Mouse (Mus musculus): Measurements from ENCODE around the gene Kcnk15.

Kcnk15 gene

DNA sequence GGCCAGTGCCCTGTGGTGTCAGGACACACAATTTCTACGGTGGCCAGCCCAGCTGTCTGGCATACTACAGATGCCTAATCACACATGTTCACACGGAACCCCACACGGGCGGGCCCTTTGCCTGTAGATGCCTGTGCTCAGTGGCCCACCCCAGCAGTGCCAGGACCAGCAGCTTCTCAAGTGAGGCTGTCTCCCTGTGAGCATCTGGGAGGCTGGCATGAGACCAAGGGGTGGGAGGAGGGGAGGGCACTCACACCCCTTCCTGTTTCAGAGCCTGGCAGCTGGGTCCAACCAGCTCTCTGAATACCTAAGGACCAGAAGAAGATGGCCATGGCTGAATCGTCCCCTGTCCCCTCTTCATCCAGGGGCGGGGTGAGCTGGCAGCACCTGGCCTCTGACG, 22.0 kb downstream of the Kcnk15 start:
- no peak for DNase-seq (ENCODE audit: low spot score in 2 of 2)

- DNase-seq (ENCODE audit: low spot score in 2 of 2) = no peak
Measured at GRCm38 (mm10) chr2:163876830-163877498, 23.5 kb downstream of the Kcnk15 start.

DNA sequence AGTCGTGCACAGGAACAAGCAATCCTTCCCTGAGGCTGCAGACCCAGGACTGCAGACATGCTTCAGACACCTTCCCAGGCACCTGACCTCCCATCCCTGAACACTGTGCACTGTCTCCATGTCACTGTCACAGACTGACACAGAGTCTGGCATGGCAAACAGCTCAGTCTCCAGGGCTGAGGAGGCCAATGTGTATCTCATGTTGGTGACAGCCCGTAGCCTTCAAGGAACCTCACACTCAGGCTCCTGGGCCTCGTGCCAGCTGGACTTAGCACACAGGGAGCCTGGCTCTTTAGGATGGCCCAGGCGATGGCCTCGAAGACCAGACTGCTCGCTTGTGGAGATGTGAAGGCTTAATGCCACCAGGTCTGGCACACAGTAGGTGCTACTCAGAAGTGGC, 27.4 kb downstream of the Kcnk15 start:
- DNase-seq (ENCODE audit: low spot score in 2 of 2) = no peak

DNA sequence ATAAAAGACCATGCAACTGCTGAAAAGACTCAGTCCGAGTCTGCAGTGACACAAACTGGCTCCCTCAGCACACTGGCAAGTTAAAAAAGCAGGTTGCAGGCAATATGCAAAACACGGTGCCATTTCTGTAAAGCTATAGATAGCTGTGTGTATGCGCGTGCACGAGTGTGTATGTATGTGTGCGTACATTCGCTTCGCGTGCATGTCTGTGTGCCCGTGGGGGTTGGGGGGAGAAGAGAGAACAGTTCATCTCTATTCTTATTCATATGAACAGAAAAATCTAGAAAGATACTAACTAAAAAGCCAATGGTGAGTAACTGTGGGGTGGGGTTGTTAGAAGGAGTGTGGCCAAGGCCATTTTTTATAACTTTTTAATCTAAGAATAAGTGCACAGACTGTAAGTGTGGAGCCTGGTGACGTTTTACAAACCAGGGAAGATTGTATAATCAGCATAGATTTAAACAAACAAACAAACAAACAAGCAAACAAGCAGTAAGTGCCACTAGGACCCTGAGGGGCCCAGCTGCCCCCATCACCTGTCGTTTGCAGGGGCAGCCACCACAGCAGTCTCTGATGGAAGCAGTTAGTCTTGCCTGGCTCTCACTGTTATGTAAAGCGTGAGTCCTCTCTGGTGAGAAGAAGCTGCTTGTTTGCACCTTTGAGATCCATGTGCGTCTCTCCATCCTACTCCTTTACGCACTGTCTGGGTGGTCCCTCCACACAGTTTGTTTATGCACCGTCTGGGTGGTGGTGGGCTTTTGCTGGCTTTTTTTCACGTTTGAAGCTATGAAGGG, 29.6 kb downstream of the Kcnk15 start:
- DNase-seq (ENCODE audit: low spot score in 2 of 2) = no peak

DNA sequence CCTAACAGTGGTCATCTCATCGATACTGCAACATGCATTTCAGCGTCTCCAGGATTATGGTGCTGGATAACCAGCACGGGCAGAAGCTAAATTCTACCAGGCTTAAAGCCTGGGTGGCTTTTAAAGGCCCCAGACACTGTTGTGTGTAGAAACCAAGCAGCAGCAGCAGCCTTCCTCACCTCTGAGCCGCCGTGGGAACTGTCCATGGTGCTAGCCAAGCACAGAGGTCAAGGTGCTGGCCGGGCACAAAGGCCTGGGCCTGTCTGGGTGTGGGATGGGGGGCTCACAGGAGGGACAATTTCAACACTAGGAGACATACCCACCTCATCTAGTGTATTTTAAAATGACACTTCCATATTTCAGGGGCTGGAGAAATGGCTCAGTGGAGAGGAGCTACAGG, 36.0 kb downstream of the Kcnk15 start:
- no peak for DNase-seq (ENCODE audit: low spot score in 2 of 2)

DNA sequence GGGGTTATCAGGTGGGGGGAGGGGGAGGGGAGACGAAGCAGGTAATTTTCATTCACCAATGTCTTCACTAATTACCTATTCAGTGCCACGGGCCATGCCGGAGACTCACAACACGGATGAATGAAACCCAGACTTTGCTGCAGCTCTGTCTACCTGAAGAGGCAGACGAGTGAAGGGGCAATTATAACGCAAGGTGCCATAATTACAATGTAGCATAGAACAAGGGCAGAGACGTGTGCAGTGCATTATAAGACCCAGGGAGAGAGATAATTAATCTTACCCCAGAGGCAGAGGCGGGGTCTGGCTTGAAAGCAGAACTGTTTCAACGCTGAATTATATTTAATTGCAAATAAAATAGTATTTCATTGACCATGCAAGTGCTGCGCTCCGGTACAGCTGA, 37.1 kb downstream of the Kcnk15 start:
- no peak for DNase-seq (ENCODE audit: low spot score in 2 of 2)

DNA sequence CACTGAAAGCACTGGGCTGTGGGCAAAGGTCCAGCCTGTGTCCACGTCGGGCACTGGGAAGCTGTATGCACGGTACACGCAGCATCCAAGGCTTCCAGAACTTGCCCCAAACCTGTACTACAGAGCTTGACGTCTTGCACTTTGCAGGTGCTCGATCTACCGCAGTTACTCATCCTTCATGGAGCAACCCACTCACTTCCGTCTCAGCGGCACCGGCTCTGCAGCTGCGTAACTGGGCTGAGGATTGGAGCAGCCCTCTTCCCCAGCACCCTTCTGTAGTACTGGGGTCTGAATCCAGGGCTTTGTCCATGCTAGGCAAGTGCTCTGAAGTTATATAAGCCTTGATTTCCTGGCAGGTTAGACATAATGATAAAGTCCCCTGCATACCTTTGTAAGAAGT, 37.8 kb downstream of the Kcnk15 start:
- no peak for DNase-seq (ENCODE audit: low spot score in 2 of 2)

DNA sequence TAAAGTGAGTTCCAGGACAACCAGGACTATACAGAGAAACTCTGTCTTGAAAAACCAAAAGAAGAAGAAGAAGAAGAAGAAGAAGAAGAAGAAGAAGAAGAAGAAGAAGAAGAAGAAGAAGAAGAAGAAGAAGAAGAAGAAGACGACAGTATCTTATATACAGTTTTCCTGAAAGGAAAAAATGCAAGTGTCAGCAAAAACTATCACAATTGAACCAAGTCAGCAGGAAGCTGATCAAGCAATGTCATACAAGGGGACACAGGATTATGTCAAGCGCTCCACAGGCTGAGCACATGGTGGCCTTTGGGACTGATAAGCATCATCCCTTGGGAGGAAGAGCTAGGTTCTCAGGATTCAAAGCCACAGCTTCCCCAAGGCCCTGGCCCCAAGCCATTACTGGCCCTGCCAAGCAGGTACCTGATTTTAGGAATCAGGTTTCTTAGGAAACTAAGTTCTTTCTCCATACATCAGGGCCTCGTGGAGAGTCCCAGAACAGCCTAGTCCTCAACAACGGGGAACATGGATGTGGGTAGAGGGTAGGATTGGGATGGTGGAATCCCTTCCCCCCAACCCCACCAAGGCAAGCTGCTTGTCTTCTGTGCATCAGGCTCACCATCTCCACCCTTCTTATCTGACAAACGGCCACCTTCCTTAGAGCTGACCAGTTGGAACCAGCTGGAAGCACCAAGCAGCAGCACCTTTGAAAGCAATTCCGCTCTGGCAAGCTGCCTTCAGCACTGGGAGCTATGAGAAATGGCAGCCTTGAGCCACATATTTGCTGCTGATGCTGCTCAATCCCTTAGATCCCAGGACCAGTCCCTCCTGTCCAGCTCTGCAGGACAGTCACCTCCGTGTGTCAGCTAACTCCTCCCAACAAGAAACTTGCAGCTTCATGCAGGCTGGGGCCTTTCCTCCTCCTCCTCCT, 40.3 kb downstream of the Kcnk15 start:
- DNase-seq (ENCODE audit: low spot score in 2 of 2) = no peak

GRCm38 (mm10) chr2:163895156-163895555, 41.7 kb downstream of the Kcnk15 start:
- no peak for DNase-seq (ENCODE audit: low spot score in 2 of 2)

- DNase-seq (ENCODE audit: low spot score in 2 of 2) = no peak
Measured at GRCm38 (mm10) chr2:163897026-163897425, 43.6 kb downstream of the Kcnk15 start.

DNA sequence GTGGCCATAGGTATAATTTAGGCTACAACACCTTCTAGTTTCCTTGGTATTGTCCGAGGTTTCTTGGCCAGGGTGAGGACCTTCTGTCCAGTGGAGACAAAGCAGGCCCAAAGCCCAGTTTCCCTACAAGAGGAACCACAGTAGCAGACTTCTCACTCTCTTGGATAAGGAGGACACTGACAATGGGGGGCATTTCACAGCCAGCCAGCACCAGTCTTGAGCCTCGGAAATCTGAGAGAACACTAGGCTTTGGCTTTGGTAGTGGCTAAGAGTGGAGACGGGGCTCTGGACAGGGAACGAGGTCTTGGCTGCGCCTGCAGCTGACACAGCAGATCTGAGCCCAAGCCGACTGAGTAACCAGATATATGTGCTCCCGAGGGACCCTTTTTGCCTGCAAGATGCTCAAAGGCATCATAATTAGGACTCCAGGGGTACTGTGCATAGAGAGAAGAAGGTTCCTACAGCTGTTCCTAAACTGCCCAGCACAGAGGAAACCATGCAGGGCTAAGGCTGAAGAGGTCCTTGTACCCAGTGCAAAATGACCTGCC, 44.6 kb downstream of the Kcnk15 start:
- DNase-seq (ENCODE audit: low spot score in 2 of 2) = peak in 1 of 2 experiments; percentile 44

DNA sequence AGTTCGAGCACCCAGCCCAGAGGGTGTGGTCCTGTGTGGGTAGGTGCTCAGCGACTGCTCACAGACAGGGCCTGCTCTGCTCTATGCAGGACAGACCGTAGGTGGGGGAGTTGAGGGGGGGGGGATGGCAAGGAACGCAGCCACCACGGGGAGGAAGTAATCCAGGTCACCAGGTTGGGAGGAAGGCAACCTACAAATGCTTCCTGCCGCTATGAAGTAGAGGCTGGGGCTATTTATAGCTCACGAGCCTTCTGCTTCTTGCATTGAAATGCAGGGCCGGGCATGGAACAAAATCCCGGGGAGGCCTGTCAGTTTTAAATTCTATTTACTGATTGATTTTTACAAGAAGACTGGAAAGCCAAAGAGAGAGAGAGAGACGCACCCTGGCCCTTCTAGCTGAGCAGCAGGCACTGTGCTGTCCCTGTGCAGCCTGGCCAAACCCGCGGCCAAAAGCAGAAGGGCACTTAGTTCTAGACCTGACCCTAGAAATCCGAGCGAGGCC, 46.5 kb downstream of the Kcnk15 start:
- no peak for DNase-seq (ENCODE audit: low spot score in 2 of 2)

DNA sequence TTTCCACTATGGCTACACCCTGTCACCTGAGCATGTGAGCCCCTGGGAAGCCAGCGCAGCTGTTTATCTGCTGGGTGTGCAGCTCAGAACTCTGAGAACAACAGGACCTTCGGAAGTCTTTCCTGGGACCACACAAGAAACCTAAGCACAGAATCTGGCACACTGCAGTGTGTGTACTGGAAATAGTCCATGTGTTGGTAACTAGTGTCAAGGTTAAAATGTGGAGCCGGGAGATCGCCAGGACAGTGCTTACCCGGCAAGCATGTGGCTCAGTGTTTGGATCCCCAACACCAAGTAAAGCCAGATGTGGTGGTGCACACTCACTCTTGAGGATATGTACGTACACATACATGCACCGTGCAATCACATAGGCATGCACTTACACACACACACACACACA, 47.6 kb downstream of the Kcnk15 start:
- no peak for DNase-seq (ENCODE audit: low spot score in 2 of 2)

DNA sequence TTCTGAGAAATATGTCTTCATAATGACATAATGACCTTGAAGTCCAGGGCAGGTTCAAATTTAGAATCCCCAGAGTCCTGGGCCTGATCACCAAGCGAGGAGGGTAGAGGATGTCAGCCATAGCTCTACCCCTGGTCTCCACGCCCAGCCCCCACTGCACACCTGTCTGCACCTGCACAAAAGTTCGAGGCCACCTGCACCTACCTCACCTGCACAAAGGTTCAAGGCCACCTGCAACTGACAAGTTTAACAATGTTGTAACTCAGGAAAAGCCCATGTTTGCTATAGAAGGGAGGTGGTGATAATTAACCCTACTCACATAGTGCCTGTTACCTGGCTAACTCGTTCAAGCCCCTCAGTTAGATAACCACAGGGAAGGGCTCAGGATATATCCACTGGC, 49.0 kb downstream of the Kcnk15 start:
- no peak for DNase-seq (ENCODE audit: low spot score in 2 of 2)

GRCm38 (mm10) chr2:163903461-163903860, 50.0 kb downstream of the Kcnk15 start:
- no peak for DNase-seq (ENCODE audit: low spot score in 2 of 2)

DNA sequence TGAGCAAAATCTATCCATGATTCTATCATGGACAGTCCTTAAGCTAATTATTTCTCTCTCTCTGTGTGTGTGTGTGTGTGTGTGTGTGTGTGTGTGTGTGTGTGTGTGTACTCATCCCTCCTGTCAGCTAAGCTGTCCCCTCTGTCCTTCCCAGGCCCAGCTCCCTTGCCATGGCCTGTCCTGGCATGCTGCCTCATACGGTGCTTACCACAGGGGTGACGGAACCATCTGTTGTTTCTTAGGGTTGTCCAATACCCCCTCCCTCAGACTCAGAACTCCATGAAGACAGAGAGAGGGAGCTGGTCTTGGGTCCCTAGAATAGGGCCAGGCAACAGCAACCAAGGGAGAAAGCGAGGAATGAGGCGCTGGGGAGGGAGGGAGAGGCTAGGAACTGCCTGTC, 50.9 kb downstream of the Kcnk15 start:
- DNase-seq (ENCODE audit: low spot score in 2 of 2) = no peak

DNA sequence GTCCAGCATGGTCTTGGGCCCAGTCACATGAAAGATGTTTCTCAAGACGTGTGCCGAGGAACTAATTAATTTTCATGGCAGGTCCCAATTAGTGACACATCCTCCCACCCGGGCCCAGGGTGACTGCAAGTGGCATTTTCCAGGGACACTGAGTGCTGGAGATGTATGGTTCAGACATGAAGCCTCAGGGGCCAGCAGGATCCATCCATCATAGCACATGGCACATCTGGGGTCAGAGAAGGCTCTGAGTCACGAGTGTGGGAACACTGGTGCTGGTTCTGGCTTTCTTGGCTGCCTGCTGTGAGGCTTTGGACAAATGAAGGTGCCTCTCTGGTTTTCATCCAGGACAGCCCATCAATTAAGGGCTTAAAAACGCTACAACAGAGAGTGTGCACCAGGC, 53.7 kb downstream of the Kcnk15 start:
- no peak for DNase-seq (ENCODE audit: low spot score in 2 of 2)

All from urinary bladder, postnatal 4 days (tissue).